Mouse (Mus musculus) midbrain, embryonic 12.5 days (tissue): ENCODE results near the gene Il7r. TPM values are rescaled to one million over a fixed set of nuclear protein-coding genes. Genes with fewer than 3 reads are reported as not detected.

Experiments used
- ATAC-seq: fragments of 200-750 bp; cut with Nextera tagmentation; 2 replicates; pipeline ENCODE4 v1.8.0; 2017; ENCODE audit warnings: low read depth, moderate TSS enrichment, moderate library complexity; ENCODE audit not compliant: low FRiP score
- H3K27ac ChIP-seq: fragments of 300-500 bp; sonication (generic); replicated peaks from 2 replicates; pipeline ENCODE4 v1.5.1; 2016; ENCODE audit warnings: mild to moderate bottlenecking
- H3K27me3 ChIP-seq: fragments of 300-500 bp; sonication (generic); 2 replicates; pipeline ENCODE4 v1.6.1; 2016; ENCODE audit warnings: mild to moderate bottlenecking
- H3K36me3 ChIP-seq: fragments of 300-500 bp; sonication (generic); 2 replicates; pipeline ENCODE4 v1.6.1; 2016
- H3K4me1 ChIP-seq: fragments of 300-500 bp; sonication (generic); 2 replicates; pipeline ENCODE4 v1.6.1; 2016
- H3K4me2 ChIP-seq: fragments of 300-500 bp; sonication (generic); replicated peaks from 2 replicates; pipeline ENCODE4 v1.6.1; 2016; ENCODE audit warnings: mild to moderate bottlenecking, moderate library complexity
- H3K4me3 ChIP-seq: fragments of 300-500 bp; sonication (generic); 2 replicates; pipeline ENCODE4 v1.5.1; 2016; ENCODE audit warnings: mild to moderate bottlenecking
- H3K9ac ChIP-seq: fragments of 300-500 bp; sonication (generic); replicated peaks from 2 replicates; pipeline ENCODE4 v1.6.1; 2016; ENCODE audit warnings: mild to moderate bottlenecking, moderate library complexity
- H3K9me3 ChIP-seq: fragments of 300-500 bp; sonication (generic); 2 replicates; pipeline ENCODE4 v1.6.1; 2016; ENCODE audit warnings: mild to moderate bottlenecking
- WGBS: fragments of 180-500 bp; shearing (Covaris S2); methylation state at CpG from one replicate; pipeline ENCODE4 v1.1.7; 2016; 5-methylcytosine and 5-hydroxymethylcytosine counted together
- polyA plus RNA-seq: library from polyadenylated mRNA; unstranded; fragments of >200 nt; fragmentation: Nextera tagmentation; extraction: Ambion mirVana; gene quantifications from 2 replicates; pipeline ENCODE4 v1.2.1, GENCODE M21; 2016

The Il7r gene
- polyA plus RNA-seq, 1 experiment from 2014 or later = not detected

DNA sequence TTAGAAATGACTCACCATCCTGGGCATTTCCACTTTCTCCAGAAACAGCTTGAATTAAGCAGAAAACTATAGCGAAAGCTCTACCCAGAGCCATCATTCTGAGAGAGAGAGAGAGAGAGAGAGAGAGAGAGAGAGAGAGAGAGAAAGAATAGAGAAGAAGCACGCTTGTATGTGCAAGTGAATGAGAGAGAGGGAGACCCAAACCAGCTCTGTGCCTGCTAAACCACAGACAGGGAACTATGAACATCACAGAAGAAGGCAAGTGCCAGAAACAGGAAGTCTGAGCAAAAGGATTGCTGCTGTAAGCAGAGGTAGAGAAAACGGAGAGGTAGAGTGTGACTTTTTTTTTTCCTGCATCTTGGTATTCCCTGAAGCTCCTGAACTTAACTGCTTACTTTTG, 330 bp downstream of the Il7r start:
- 74% methylated on average over 3 of the region's 3 CpGs for WGBS
- Histone ChIP-seq H3K27ac (no peak overlapping the region), H3K4me3 (no peak overlapping the region), H3K27me3 (no peaks in the 10 kb centered on the region), H3K36me3 (no peaks in the 10 kb centered on the region), H3K9ac (no peak overlapping the region), H3K9me3 (no peaks in the 10 kb centered on the region), H3K4me1 (no peaks in the 10 kb centered on the region), H3K4me2 (no peak overlapping the region)
- no peak for ATAC-seq

DNA sequence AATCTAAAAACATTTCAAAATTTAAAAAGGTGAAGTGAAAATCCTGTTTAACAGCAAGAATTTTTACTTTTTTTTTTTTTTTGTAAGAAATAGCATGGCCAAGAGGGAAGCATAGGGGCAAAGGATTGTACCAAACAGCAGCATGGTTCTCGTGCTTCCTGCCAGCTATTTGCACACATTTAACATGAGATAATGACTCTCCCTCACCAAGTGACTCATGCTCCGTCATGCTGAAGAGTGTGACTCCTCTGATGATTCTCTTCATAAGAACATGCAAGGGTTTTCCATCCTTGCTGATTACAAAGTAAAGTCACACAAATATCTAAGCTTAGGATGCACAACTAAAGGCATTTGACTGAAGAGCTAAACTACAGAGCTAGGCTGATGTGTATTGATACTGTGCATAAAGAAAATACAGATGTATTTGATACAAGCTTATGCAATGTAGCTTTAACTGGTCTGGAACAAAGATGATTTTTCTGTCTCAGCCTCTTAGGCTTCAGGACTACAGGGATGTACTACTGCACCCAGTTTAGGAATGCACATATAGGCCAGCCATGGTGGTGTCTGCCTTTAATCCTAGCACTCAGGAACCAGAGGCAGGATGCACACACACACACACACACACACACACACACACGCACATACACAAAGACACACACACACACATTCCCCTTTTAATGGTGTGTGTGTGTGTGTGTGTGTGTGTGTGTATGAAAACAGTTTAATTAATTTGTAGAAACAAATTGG, 1.6 kb downstream of the Il7r start:
- no peaks in the 10 kb centered on the region for H3K9me3 ChIP-seq
- H3K4me2 ChIP-seq = no peak overlapping the region
- no peak overlapping the region for H3K27ac ChIP-seq
- no peaks in the 10 kb centered on the region for H3K36me3 ChIP-seq
- no peak overlapping the region for H3K9ac ChIP-seq
- no peak for ATAC-seq
- H3K27me3 ChIP-seq = no peaks in the 10 kb centered on the region
- no peaks in the 10 kb centered on the region for H3K4me1 ChIP-seq
- no peak overlapping the region for H3K4me3 ChIP-seq
- 79% methylated on average over 3 of the region's 3 CpGs for WGBS

DNA sequence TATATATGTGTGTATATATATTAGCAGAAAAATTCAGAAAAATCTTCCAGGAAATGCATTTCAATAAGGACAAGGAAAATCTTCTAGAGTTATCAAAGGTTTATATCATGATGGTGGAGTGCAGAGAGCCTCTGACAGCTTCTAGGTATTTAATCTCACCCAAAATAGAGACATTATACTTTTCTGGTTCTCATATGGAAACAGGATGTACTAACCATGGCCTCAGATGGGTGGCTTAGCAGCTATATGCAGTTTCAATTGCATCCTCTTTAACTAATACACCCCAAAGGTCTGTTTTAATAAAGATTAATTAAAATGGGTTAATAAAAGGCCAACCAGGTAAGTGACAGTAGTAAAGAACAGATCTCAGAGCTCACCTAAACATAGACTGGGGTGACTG, 3.6 kb downstream of the Il7r start:
- Histone ChIP-seq H3K36me3 (no peaks in the 10 kb centered on the region), H3K9me3 (no peaks in the 10 kb centered on the region), H3K4me2 (no peak overlapping the region), H3K27ac (no peak overlapping the region), H3K4me3 (no peak overlapping the region), H3K4me1 (no peaks in the 10 kb centered on the region), H3K9ac (no peak overlapping the region), H3K27me3 (no peaks in the 10 kb centered on the region)
- no peak for ATAC-seq

DNA sequence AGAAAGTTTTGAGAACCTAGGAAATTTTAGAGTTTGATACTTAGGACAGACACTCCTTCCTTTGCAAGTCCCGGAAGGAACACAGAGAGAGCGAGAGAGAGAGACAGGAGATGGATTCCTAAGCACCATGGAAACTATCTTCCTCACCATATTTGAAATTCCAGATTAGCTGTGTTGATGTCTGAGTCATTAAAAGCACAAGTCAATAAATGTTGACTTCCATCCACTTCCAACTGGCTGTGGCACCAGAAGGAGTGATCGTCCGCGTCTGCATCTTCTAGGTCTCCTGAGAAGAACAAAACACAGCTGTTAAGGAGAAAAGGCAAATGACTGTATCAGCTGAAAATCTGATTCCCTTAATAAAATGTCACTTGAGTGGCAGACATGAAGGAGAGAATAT, 5.1 kb downstream of the Il7r start:
- WGBS = 87% methylated on average over 5 of the region's 5 CpGs
- no peak for ATAC-seq
- H3K4me2 ChIP-seq = no peak overlapping the region

DNA sequence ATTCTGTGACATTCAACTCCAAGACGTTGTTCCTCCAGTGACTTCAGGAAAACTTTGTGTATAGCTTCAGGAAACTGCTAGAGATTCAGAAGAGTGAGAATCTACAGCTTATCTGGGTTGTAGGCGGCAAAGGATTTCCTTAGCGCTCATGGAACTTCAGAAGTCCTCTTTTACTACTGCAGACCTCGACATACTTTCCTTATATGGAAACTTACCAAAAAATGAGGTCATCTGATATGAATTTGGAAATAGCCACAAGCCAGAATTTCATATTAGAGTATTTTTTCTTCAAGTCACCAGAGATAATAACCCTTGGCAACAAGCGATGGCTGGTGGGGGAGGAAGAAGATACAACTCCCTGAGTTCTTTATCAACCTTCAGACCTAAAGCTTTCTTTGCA, 6.0 kb downstream of the Il7r start:
- no peaks in the 10 kb centered on the region for H3K36me3 ChIP-seq
- no peak overlapping the region for H3K27ac ChIP-seq
- H3K4me1 ChIP-seq = no peaks in the 10 kb centered on the region
- no peak overlapping the region for H3K9ac ChIP-seq
- no peak for ATAC-seq
- no peaks in the 10 kb centered on the region for H3K9me3 ChIP-seq
- 86% methylated on average over 5 of the region's 5 CpGs for WGBS
- no peaks in the 10 kb centered on the region for H3K27me3 ChIP-seq
- no peak overlapping the region for H3K4me3 ChIP-seq
- H3K4me2 ChIP-seq = no peak overlapping the region

More for the DNA sequence above, 5.1 kb downstream of the Il7r start:
- Histone ChIP-seq H3K4me1 (no peaks in the 10 kb centered on the region), H3K9ac (no peak overlapping the region), H3K36me3 (no peaks in the 10 kb centered on the region), H3K27me3 (no peaks in the 10 kb centered on the region), H3K9me3 (no peaks in the 10 kb centered on the region), H3K4me3 (no peak overlapping the region), H3K27ac (no peak overlapping the region)

DNA sequence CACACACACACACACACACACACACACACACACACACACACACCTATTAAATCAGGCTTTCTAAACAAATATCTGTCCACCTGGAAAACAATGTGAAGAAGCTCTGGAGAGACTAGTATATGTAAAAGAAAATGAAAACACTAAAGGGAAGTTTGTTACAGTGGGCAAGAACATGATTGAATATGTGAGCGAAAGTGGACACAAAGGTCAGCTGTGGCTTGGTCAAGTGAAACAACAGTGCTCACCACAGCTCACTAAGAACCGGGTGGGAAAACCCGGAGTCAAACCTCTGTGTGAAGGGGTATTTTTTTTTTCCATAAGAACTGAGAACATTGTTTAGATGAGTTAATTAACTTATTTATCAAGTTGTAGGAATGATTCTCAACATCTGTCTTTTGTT, 6.9 kb downstream of the Il7r start:
- Histone ChIP-seq H3K36me3 (no peaks in the 10 kb centered on the region), H3K9ac (no peak overlapping the region), H3K4me2 (no peak overlapping the region), H3K27me3 (no peaks in the 10 kb centered on the region), H3K9me3 (no peaks in the 10 kb centered on the region), H3K27ac (no peak overlapping the region), H3K4me3 (no peak overlapping the region), H3K4me1 (no peaks in the 10 kb centered on the region)
- ATAC-seq = no peak
- 92% methylated on average over 3 of the region's 3 CpGs for WGBS

DNA sequence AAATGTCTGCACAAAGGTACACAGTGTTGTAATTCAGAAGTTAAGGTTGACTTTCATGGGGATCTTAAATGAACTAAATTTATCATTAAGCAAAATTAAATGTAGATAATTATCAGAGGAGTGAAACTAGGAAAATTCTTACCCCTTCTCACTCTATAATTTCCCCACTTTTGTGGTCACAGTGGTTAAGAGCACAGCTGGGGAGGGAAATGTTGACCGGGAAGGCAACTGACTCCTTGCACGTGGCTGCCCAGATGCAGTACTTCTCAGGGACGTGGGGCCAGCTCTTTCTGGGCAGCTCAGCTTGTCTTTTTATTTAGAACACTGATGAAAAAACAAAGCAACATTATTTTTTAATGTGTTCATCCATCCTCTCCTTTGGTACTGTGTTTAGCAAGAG, 37.9 kb downstream of the Il7r start:
- Histone ChIP-seq H3K36me3 (no peaks in the 10 kb centered on the region), H3K27ac (no peak overlapping the region), H3K27me3 (no peaks in the 10 kb centered on the region), H3K9me3 (no peaks in the 10 kb centered on the region), H3K4me1 (no peaks in the 10 kb centered on the region), H3K9ac (no peak overlapping the region), H3K4me3 (no peak overlapping the region), H3K4me2 (no peak overlapping the region)
- WGBS = 77% methylated on average over 3 of the region's 3 CpGs
- no peak for ATAC-seq

DNA sequence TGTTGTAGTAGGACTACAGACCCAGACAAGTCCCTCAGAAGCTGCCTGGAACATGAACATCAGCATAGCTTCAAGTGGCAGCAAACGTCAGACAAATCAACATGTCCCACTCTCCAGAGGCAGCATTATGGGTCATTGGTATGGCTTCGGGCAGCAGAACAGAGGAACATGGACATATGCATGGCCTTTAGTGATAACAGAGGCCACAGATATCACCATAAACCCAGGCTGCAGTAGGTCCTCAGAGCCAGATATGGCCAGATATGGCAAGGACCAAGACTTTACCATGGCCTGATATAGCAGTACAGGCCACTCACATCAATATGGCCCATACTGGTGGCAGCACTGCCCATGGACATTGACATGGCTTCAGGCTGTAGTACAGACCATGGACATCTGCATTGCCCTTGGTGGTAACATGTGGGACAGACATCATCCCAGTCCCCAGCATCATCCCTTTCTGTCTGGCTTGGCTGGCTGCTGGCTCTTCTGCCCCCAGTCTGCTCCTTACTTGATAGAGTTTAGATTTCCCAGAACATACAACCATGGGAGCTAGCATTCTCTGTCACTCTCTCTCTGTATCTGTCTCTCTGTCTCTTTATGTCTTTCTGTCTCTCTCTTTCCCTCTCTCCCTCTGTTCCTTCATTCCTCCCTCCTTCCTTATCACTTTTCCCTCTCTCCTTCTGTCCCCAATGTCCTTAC, 40.4 kb downstream of the Il7r start:
- H3K9ac ChIP-seq = no peak overlapping the region
- H3K27me3 ChIP-seq = no peaks in the 10 kb centered on the region
- H3K36me3 ChIP-seq = no peaks in the 10 kb centered on the region
- H3K4me2 ChIP-seq = no peak overlapping the region
- no peaks in the 10 kb centered on the region for H3K9me3 ChIP-seq
- H3K4me1 ChIP-seq = no peaks in the 10 kb centered on the region
- no peak for ATAC-seq
- no peak overlapping the region for H3K4me3 ChIP-seq
- H3K27ac ChIP-seq = no peak overlapping the region
- 89% methylated on average over 2 of the region's 2 CpGs for WGBS

DNA sequence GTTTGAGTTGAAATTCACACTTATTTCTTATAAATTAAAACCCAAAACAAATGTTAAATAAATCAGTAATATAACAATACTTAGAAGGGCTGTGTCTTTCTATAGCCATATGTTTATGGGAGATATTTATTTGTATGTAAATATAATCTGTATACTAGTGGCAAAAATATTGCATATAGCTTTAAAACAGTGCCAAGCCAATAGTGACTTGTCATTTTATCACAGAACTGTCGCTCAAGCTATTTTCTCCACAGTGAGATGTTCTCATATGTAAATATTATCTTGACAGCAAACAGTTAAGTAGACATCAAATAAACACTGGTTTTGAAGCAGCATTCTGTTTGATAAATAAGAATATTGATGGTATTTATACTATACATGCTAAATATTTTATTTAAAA, 56.8 kb downstream of the Il7r start:
- Histone ChIP-seq H3K27ac (no peak overlapping the region), H3K4me3 (no peak overlapping the region), H3K4me2 (no peak overlapping the region), H3K9me3 (no peaks in the 10 kb centered on the region), H3K27me3 (no peaks in the 10 kb centered on the region), H3K36me3 (no peaks in the 10 kb centered on the region), H3K9ac (no peak overlapping the region), H3K4me1 (no peaks in the 10 kb centered on the region)
- no peak for ATAC-seq
- 85% methylated on average over 1 of the region's 1 CpGs for WGBS

DNA sequence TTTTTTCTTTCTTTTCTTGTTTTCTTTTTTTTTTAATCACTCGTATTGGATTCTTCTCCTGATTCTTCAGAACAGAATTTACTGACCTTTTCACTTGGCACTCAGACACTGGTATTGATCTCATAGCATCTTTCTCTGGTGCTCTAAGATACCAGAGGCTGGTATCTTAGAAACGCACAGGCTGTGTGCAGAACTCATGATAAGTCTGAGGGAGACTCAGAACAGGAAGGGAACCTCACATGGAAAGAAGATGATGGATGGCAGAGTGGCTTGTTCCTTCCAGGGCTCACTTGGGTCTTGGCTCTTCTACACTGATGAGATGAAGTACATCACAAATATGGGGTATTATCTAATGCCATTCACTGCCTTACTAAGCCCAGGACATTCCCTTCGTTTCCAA, 57.4 kb downstream of the Il7r start:
- H3K4me3 ChIP-seq = no peak overlapping the region
- ATAC-seq = no peak
- H3K9ac ChIP-seq = no peak overlapping the region

DNA sequence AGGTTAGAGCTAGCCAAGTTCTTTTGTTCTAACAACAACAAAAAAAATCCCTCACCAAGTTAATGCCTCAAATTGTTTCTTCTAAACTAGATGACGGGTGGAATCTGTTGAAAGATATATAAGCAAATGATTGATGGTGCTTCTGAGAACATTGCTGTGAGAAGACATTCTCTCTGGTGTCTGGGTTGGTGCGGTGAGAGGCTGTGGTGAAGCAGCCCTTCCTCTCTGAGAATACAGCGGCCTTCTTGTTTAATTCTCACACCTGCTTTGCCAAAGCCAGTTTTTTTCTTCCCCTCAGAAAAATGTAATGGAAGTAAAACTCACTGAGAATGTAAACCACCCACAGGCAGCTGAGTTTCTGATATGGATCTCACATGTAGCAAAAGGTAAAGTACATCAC, 57.8 kb downstream of the Il7r start:
- WGBS = 76% methylated on average over 3 of the region's 3 CpGs
- no peak for ATAC-seq
- no peak overlapping the region for H3K4me3 ChIP-seq
- no peaks in the 10 kb centered on the region for H3K9me3 ChIP-seq
- no peak overlapping the region for H3K4me2 ChIP-seq
- H3K27me3 ChIP-seq = no peaks in the 10 kb centered on the region
- no peaks in the 10 kb centered on the region for H3K4me1 ChIP-seq
- H3K9ac ChIP-seq = no peak overlapping the region
- H3K27ac ChIP-seq = no peak overlapping the region
- no peaks in the 10 kb centered on the region for H3K36me3 ChIP-seq

More for the DNA sequence above, 57.4 kb downstream of the Il7r start:
- no peaks in the 10 kb centered on the region for H3K9me3 ChIP-seq
- H3K4me1 ChIP-seq = no peaks in the 10 kb centered on the region
- no peaks in the 10 kb centered on the region for H3K27me3 ChIP-seq
- H3K36me3 ChIP-seq = no peaks in the 10 kb centered on the region
- H3K4me2 ChIP-seq = no peak overlapping the region
- H3K27ac ChIP-seq = no peak overlapping the region
- 76% methylated on average over 3 of the region's 3 CpGs for WGBS

DNA sequence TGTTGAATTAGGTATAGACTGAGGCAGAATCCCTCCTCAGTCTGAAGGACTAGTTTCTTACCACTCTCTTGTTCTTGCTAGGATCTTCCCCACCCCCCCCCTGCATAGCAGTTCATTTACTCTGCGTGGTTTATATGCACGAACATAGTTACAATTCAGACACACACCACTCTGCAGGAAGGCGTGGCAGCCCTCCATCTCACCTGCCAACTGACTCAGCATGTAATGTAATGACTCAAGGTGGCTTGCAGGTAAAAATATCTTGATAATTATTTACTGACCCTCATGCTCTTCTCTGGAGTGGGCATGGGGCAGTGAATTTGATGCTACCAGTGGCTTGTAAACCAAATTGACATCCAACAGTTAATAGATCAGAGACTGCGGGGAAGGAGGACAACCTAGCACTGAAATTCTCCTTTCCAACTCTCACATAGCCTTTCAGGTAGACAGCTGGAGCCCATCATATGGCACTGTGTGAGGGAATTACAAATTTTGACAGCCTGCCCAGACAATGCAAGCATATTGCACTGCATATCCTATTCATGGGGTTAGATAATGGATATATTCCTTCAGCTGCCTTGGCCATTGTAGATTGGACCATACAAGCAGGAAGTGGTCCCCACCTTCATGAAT, 58.8 kb downstream of the Il7r start:
- Histone ChIP-seq H3K4me1 (no peaks in the 10 kb centered on the region), H3K9ac (no peak overlapping the region), H3K4me2 (no peak overlapping the region), H3K27ac (no peak overlapping the region), H3K4me3 (no peak overlapping the region), H3K9me3 (no peaks in the 10 kb centered on the region), H3K27me3 (no peaks in the 10 kb centered on the region), H3K36me3 (no peaks in the 10 kb centered on the region)
- 91% methylated on average over 4 of the region's 4 CpGs for WGBS
- ATAC-seq = no peak
